Mouse (Mus musculus): ENCODE measurements around the gene Ripply2.
A peak's percentile ranks its signal among the peaks of the same experiment; 100 is the strongest.
"Not testable (repeated sequence)": the region's sequence is repeated elsewhere in the genome, so short reads cannot be mapped to it uniquely, and the experiment has no call there.

Gene Ripply2

GRCm38 (mm10) chr9:87015288-87015937 lies at the start of gene Ripply2:
Gene Ripply2 (plus strand): TSS chr9:87015537.
- DNase-seq = peak; percentile 69

- not testable (repeated sequence) for DNase-seq
Observed at GRCm38 (mm10) chr9:86972471-86972870, 42.9 kb upstream of the Ripply2 start.

GRCm38 (mm10) chr9:86973562-86973961 lies 41.8 kb upstream of the Ripply2 start:
- DNase-seq = peak; percentile 5

- no peak for DNase-seq
Observed at GRCm38 (mm10) chr9:86976896-86977295, 38.4 kb upstream of the Ripply2 start.

GRCm38 (mm10) chr9:86978257-86978907 lies 37.0 kb upstream of the Ripply2 start:
- no peak for DNase-seq

GRCm38 (mm10) chr9:86980048-86980447 lies 35.3 kb upstream of the Ripply2 start:
- DNase-seq = no peak

GRCm38 (mm10) chr9:86980942-86981341 lies 34.4 kb upstream of the Ripply2 start:
- no peak for DNase-seq

- DNase-seq = no peak
Observed at GRCm38 (mm10) chr9:86981551-86981950, 33.8 kb upstream of the Ripply2 start.

- DNase-seq = no peak
Observed at GRCm38 (mm10) chr9:86984583-86984982, 30.8 kb upstream of the Ripply2 start.

GRCm38 (mm10) chr9:86985105-86985504 lies 30.2 kb upstream of the Ripply2 start:
- no peak for DNase-seq

GRCm38 (mm10) chr9:86986703-86987296 lies 28.5 kb upstream of the Ripply2 start:
- no peak for DNase-seq

GRCm38 (mm10) chr9:86989822-86990221 lies 25.5 kb upstream of the Ripply2 start:
- DNase-seq = no peak

- no peak for DNase-seq
Observed at GRCm38 (mm10) chr9:86991758-86992157, 23.6 kb upstream of the Ripply2 start.

- no peak for DNase-seq
Observed at GRCm38 (mm10) chr9:86997046-86997691, 18.2 kb upstream of the Ripply2 start.

GRCm38 (mm10) chr9:86999956-87000582 lies 15.3 kb upstream of the Ripply2 start:
- DNase-seq = peak; percentile 45

GRCm38 (mm10) chr9:87004701-87005434 lies 10.5 kb upstream of the Ripply2 start:
- DNase-seq = no peak

GRCm38 (mm10) chr9:87005435-87005779 lies 9.9 kb upstream of the Ripply2 start:
- no peak for DNase-seq

GRCm38 (mm10) chr9:87008507-87008906 lies 6.8 kb upstream of the Ripply2 start:
- no peak for DNase-seq

GRCm38 (mm10) chr9:87008919-87009318 lies 6.4 kb upstream of the Ripply2 start:
- no peak for DNase-seq

GRCm38 (mm10) chr9:87015938-87016294 lies 579 bp downstream of the Ripply2 start:
- no peak for DNase-seq

- peak; percentile 93 for DNase-seq
Observed at GRCm38 (mm10) chr9:87021778-87022523, 6.6 kb downstream of the Ripply2 start, which contains the start of gene Cyb5r4. Gene Cyb5r4 (plus strand): TSS chr9:87022014.

GRCm38 (mm10) chr9:87025764-87026163 lies 10.4 kb downstream of the Ripply2 start:
- no peak for DNase-seq

All from right cerebral cortex, postnatal 25 days (tissue).